Mouse (Mus musculus) MEL (cell line): ENCODE data around the gene Enpp4.

ENCODE experiments used
- BHLHE40 ChIP-seq: IDR thresholded peaks from 2 replicates; pipeline ENCODE4 v1.6.1; 2012; ENCODE audit warnings: low read depth, mild to moderate bottlenecking, inconsistent platforms, low read length, improper control_type of control experiment, borderline replicate concordance
- CTCF ChIP-seq, 3 experiments: IDR thresholded peaks in 2 of 3; conservative IDR thresholded peaks in 1 of 3; 2 replicates each; pipeline ENCODE4 v1.5.1; 2011 to 2012; ENCODE audit warnings: low read length in 3 of 3, low read depth in 2 of 3, mild to moderate bottlenecking in 2 of 3, improper control_type of control experiment in 1 of 3, inconsistent platforms in 1 of 3, mixed read lengths in 1 of 3, moderate library complexity in 1 of 3; ENCODE audit not compliant: control insufficient read depth in 1 of 3, insufficient read depth in 1 of 3, poor library complexity in 1 of 3, severe bottlenecking in 1 of 3
- E2F4 ChIP-seq: IDR thresholded peaks from 2 replicates; pipeline ENCODE4 v1.6.1; 2011; ENCODE audit warnings: low read depth, low read length, improper control_type of control experiment, borderline replicate concordance
- EP300 ChIP-seq, 2 experiments: IDR thresholded peaks; 2 replicates each; pipeline ENCODE4 v1.6.1; 2011; ENCODE audit warnings: improper control_type of control experiment in 2 of 2, low read length in 2 of 2, low read depth in 1 of 2, mild to moderate bottlenecking in 1 of 2
- GABPA ChIP-seq: IDR thresholded peaks from 2 replicates; pipeline ENCODE4 v1.6.1; 2012; ENCODE audit warnings: low read depth, mild to moderate bottlenecking, inconsistent platforms, low read length, improper control_type of control experiment, moderate library complexity
- GATA1 ChIP-seq: IDR thresholded peaks from 2 replicates; pipeline ENCODE4 v1.6.1; 2011; ENCODE audit warnings: low read depth, low read length, improper control_type of control experiment
- MEF2A ChIP-seq: IDR thresholded peaks from 2 replicates; pipeline ENCODE4 v1.6.1; 2014; ENCODE audit warnings: low read depth, mild to moderate bottlenecking, inconsistent platforms, low read length, improper control_type of control experiment; ENCODE audit not compliant: poor library complexity, insufficient replicate concordance, severe bottlenecking; ENCODE audit errors: extremely low read depth
- POLR2A ChIP-seq, 2 experiments: IDR thresholded peaks; 2 replicates each; pipeline ENCODE4 v1.6.1; 2011 to 2012; ENCODE audit warnings: low read length in 2 of 2, mild to moderate bottlenecking in 2 of 2, control low read depth in 1 of 2, improper control_type of control experiment in 1 of 2, low read depth in 1 of 2, moderate library complexity in 1 of 2; ENCODE audit not compliant: control insufficient read depth in 1 of 2, insufficient read depth in 1 of 2, poor library complexity in 1 of 2
- POLR2AphosphoS2 ChIP-seq: IDR thresholded peaks from 2 replicates; pipeline ENCODE4 v1.6.1; 2011; ENCODE audit warnings: low read length, improper control_type of control experiment
- TCF12 ChIP-seq: IDR thresholded peaks from 2 replicates; pipeline ENCODE4 v1.6.1; 2014; ENCODE audit warnings: low read depth, mild to moderate bottlenecking, inconsistent platforms, low read length, improper control_type of control experiment, moderate library complexity
- ZMIZ1 ChIP-seq: IDR thresholded peaks from 2 replicates; pipeline ENCODE4 v1.6.1; 2012; ENCODE audit warnings: low read depth, mild to moderate bottlenecking, inconsistent platforms, low read length, improper control_type of control experiment, moderate library complexity

GRCm38 (mm10) chr17:44134106-44134505, 28.5 kb upstream of the Enpp4 start:
- no peak for TF ChIP-seq CTCF (IDR thresholded peaks at IDR 0.05 in 2 of 3, conservative IDR thresholded peaks at IDR 0.05 in 1 of 3; ENCODE audit: control insufficient read depth in 1 of 3, insufficient read depth in 1 of 3, low read depth in 2 of 3, low read length in 3 of 3, poor library complexity in 1 of 3, severe bottlenecking in 1 of 3)
- no peak for TF ChIP-seq GABPA
- no peak for TF ChIP-seq POLR2AphosphoS2
- TF ChIP-seq TCF12: peak; percentile 94
- no peak for TF ChIP-seq E2F4
- TF ChIP-seq EP300 (IDR thresholded peaks at IDR 0.05; ENCODE audit: low read depth in 1 of 2, low read length in 2 of 2): peak; percentile 80 to 87
- TF ChIP-seq BHLHE40: no peak
- TF ChIP-seq POLR2A (IDR thresholded peaks at IDR 0.05; ENCODE audit: control insufficient read depth in 1 of 2, insufficient read depth in 1 of 2, low read depth in 1 of 2, low read length in 2 of 2, poor library complexity in 1 of 2): no peak
- TF ChIP-seq MEF2A: no peak
- TF ChIP-seq GATA1: peak; percentile 89
- TF ChIP-seq ZMIZ1: no peak
